Mouse (Mus musculus) heart, postnatal 0 days (tissue): ENCODE data around the gene Kcnk10.
A peak's percentile ranks its signal among the peaks of the same experiment; 100 is the strongest.

ENCODE experiments used
- CTCF ChIP-seq: IDR thresholded peaks from 2 replicates; pipeline ENCODE4 v1.5.1; 2016; ENCODE audit warnings: antibody characterized with exemption, control low read depth, low read depth
- EP300 ChIP-seq: IDR thresholded peaks from 2 replicates; pipeline ENCODE4 v1.6.1; 2016; ENCODE audit warnings: antibody characterized with exemption, low read depth

DNA sequence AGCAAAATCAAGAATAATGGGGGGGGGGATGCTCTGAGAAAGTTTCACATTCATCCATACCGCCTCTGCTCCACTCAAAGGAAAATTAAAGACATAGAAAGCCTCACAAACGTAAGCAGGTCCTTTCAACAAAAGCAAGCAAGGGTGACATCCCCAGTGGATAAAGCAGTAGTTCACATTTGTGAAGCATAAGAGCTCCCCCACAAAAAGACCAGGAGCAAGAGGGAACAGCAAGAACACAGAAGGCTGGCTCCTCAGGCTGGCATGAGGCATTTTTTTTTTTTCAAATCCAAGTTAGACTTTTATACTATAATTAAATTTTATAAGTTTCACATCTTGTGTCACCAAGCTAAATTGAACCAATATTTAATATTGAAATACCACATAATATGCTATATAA is 168.5 kb downstream of the Kcnk10 start:
- peak; percentile 34 for TF ChIP-seq CTCF
- TF ChIP-seq EP300, result no peak
